Mouse (Mus musculus) kidney, embryonic 16.5 days (tissue): ENCODE measurements around the gene Treml1. TPM values are rescaled to one million over a fixed set of nuclear protein-coding genes. Genes with fewer than 3 reads are reported as not detected.
A peak's percentile ranks its signal among the peaks of the same experiment; 100 is the strongest.

Source experiments
- ATAC-seq: fragments of 200-750 bp; cut with Nextera tagmentation; 2 replicates; pipeline ENCODE4 v1.8.0; 2017; ENCODE audit warnings: moderate TSS enrichment; ENCODE audit not compliant: low FRiP score, low TSS enrichment
- H3K27ac ChIP-seq: fragments of 300-500 bp; sonication (generic); 2 replicates; pipeline ENCODE4 v1.5.1; 2014; ENCODE audit warnings: low read length
- H3K27me3 ChIP-seq: fragments of 300-500 bp; sonication (generic); 2 replicates; pipeline ENCODE4 v1.6.1; 2014; ENCODE audit warnings: low read length, control low read depth, mixed read lengths; ENCODE audit not compliant: insufficient read depth
- H3K36me3 ChIP-seq: fragments of 300-500 bp; sonication (generic); 2 replicates; pipeline ENCODE4 v1.6.1; 2014; ENCODE audit warnings: low read length, control low read depth, mixed read lengths; ENCODE audit not compliant: insufficient read depth
- H3K4me1 ChIP-seq: fragments of 300-500 bp; sonication (generic); 2 replicates; pipeline ENCODE4 v1.6.1; 2014; ENCODE audit warnings: low read length, control low read depth, mixed read lengths; ENCODE audit not compliant: insufficient read depth
- H3K4me2 ChIP-seq: fragments of 300-500 bp; sonication (generic); replicated peaks from 2 replicates; pipeline ENCODE4 v1.6.1; 2014; ENCODE audit warnings: low read depth, low read length
- H3K4me3 ChIP-seq: fragments of 300-500 bp; sonication (generic); 2 replicates; pipeline ENCODE4 v1.5.1; 2014; ENCODE audit warnings: mild to moderate bottlenecking, low read length
- H3K9ac ChIP-seq: fragments of 300-500 bp; sonication (generic); replicated peaks from 2 replicates; pipeline ENCODE4 v1.6.1; 2014; ENCODE audit warnings: low read length
- H3K9me3 ChIP-seq: fragments of 300-500 bp; sonication (generic); 2 replicates; pipeline ENCODE4 v1.6.1; 2016; ENCODE audit warnings: low read length, control low read depth
- WGBS: fragments of 180-500 bp; shearing (Covaris S2); extraction: QIAGEN DNeasy Blood & Tissue Kit; methylation state at CpG from one replicate; pipeline ENCODE4 v1.1.7; 2014; 5-methylcytosine and 5-hydroxymethylcytosine counted together
- polyA plus RNA-seq: library from polyadenylated mRNA; unstranded; fragments of >200 nt; fragmentation: Nextera tagmentation; extraction: Ambion mirVana; gene quantifications from 2 replicates; pipeline ENCODE4 v1.2.1, GENCODE M21; 2015

The Treml1 gene
- polyA plus RNA-seq, 1 experiment from 2014 or later, result 0.59 TPM

- Histone ChIP-seq H3K36me3 (peaks cover 21% of the 10 kb centered on the region), H3K4me3 (no peak overlapping the region), H3K27me3 (no peaks in the 10 kb centered on the region), H3K9ac (no peak overlapping the region), H3K4me1 (peaks cover 8% of the 10 kb centered on the region), H3K4me2 (no peak overlapping the region), H3K27ac (no peak overlapping the region), H3K9me3 (no peaks in the 10 kb centered on the region)
- no peak for ATAC-seq
- WGBS, result 87% methylated on average over 3 of the region's 3 CpGs
Observed at GRCm38 (mm10) chr17:48402751-48403150, 43.0 kb downstream of the Treml1 start.

- no peak overlapping the region for H3K4me3 ChIP-seq
- H3K27ac ChIP-seq, result no peak overlapping the region
- no peak for ATAC-seq
- H3K9ac ChIP-seq, result no peak overlapping the region
- H3K4me1 ChIP-seq, result peaks cover 12% of the 10 kb centered on the region
- H3K27me3 ChIP-seq, result no peaks in the 10 kb centered on the region
- H3K9me3 ChIP-seq, result no peaks in the 10 kb centered on the region
- WGBS, result 81% methylated on average over 2 of the region's 2 CpGs
- peaks cover 15% of the 10 kb centered on the region for H3K36me3 ChIP-seq
- H3K4me2 ChIP-seq, result no peak overlapping the region
Observed at GRCm38 (mm10) chr17:48403848-48404247, 44.1 kb downstream of the Treml1 start.

- ATAC-seq, result no peak
Observed at GRCm38 (mm10) chr17:48404706-48405105, 45.0 kb downstream of the Treml1 start.

GRCm38 (mm10) chr17:48407154-48407553, 47.4 kb downstream of the Treml1 start:
- H3K4me3 ChIP-seq, result no peak overlapping the region
- H3K9me3 ChIP-seq, result no peaks in the 10 kb centered on the region
- no peak for ATAC-seq
- peak overlapping the region; percentile 100; the same call in 1 of the 2 replicates for H3K9ac ChIP-seq
- 87% methylated on average over 4 of the region's 4 CpGs for WGBS
- H3K4me1 ChIP-seq, result peaks cover 24% of the 10 kb centered on the region
- H3K27ac ChIP-seq, result no peak overlapping the region
- peaks cover 4% of the 10 kb centered on the region for H3K36me3 ChIP-seq
- H3K27me3 ChIP-seq, result no peaks in the 10 kb centered on the region
- peak overlapping the region; percentile 79; the same call in 1 of the 2 replicates for H3K4me2 ChIP-seq

More at GRCm38 (mm10) chr17:48404706-48405105, 45.0 kb downstream of the Treml1 start:
- no peak overlapping the region for H3K4me3 ChIP-seq
- no peak overlapping the region for H3K4me2 ChIP-seq
- no peaks in the 10 kb centered on the region for H3K9me3 ChIP-seq
- H3K27me3 ChIP-seq, result no peaks in the 10 kb centered on the region
- 85% methylated on average over 1 of the region's 1 CpGs for WGBS
- no peak overlapping the region for H3K27ac ChIP-seq
- H3K9ac ChIP-seq, result no peak overlapping the region
- H3K36me3 ChIP-seq, result peaks cover 7% of the 10 kb centered on the region
- peaks cover 12% of the 10 kb centered on the region for H3K4me1 ChIP-seq

GRCm38 (mm10) chr17:48407910-48408525, 48.3 kb downstream of the Treml1 start:
- peak overlapping the region; percentile 79 for H3K4me2 ChIP-seq
- no peaks in the 10 kb centered on the region for H3K27me3 ChIP-seq
- ATAC-seq, result no peak
- WGBS, result 7% methylated on average over 8 of the region's 8 CpGs
- H3K9ac ChIP-seq, result peak overlapping the region; percentile 100
- peak overlapping the region; percentile 94 for H3K4me3 ChIP-seq
- peak overlapping the region; percentile 100 for H3K27ac ChIP-seq
- peaks cover 11% of the 10 kb centered on the region; the same call in 1 of the 2 replicates for H3K36me3 ChIP-seq
- H3K9me3 ChIP-seq, result no peaks in the 10 kb centered on the region
- H3K4me1 ChIP-seq, result peaks cover 25% of the 10 kb centered on the region

- Histone ChIP-seq H3K9ac (peak overlapping the region; percentile 100), H3K4me3 (peak overlapping the region; percentile 94)
- under 1% methylated on average over 44 of the region's 47 CpGs for WGBS
Observed at GRCm38 (mm10) chr17:48408526-48409291, 49.0 kb downstream of the Treml1 start.

GRCm38 (mm10) chr17:48409380-48410298, 49.9 kb downstream of the Treml1 start, which contains the start of the genes Nfya and Oard1:
Gene Nfya, minus strand, starts transcription at chr17:48409906.
Gene Oard1, plus strand, starts transcription at chr17:48410014.
- peak within 1 kb of the TSS; percentile 100 for H3K9ac ChIP-seq
- H3K9me3 ChIP-seq, result no peaks in the 10 kb centered on the region
- peak within 1 kb of the TSS; percentile 100 for H3K27ac ChIP-seq
- peaks cover 25% of the 10 kb centered on the region for H3K4me1 ChIP-seq
- under 1% methylated on average over 84 of the region's 84 CpGs for WGBS
- H3K36me3 ChIP-seq, result peaks cover 17% of the 10 kb centered on the region; the same call in 1 of the 2 replicates
- H3K27me3 ChIP-seq, result no peaks in the 10 kb centered on the region
- peak within 1 kb of the TSS; percentile 94 for H3K4me3 ChIP-seq
- H3K4me2 ChIP-seq, result peak within 1 kb of the TSS; percentile 79
- ATAC-seq, result peak; percentile 98

More at GRCm38 (mm10) chr17:48408526-48409291, 49.0 kb downstream of the Treml1 start:
- H3K27ac ChIP-seq, result peak overlapping the region; percentile 100
- H3K27me3 ChIP-seq, result no peaks in the 10 kb centered on the region
- peaks cover 25% of the 10 kb centered on the region for H3K4me1 ChIP-seq
- H3K36me3 ChIP-seq, result peaks cover 14% of the 10 kb centered on the region; the same call in 1 of the 2 replicates
- ATAC-seq, result peak; percentile 36
- peak overlapping the region; percentile 79 for H3K4me2 ChIP-seq
- no peaks in the 10 kb centered on the region for H3K9me3 ChIP-seq

- Histone ChIP-seq H3K9me3 (no peaks in the 10 kb centered on the region), H3K36me3 (peaks cover 24% of the 10 kb centered on the region), H3K4me2 (peak overlapping the region; percentile 73), H3K4me1 (peaks cover 25% of the 10 kb centered on the region), H3K4me3 (peak overlapping the region; percentile 94), H3K9ac (peak overlapping the region; percentile 92), H3K27me3 (no peaks in the 10 kb centered on the region), H3K27ac (peak overlapping the region; percentile 100)
- whole genome bisulfite sequencing, result under 1% methylated on average over 13 of the region's 13 CpGs
- peak; percentile 9 for ATAC-seq
Observed at GRCm38 (mm10) chr17:48410299-48410785, 50.6 kb downstream of the Treml1 start.

GRCm38 (mm10) chr17:48411241-48411640, 51.5 kb downstream of the Treml1 start:
- no peak for ATAC-seq
- Histone ChIP-seq H3K9me3 (no peaks in the 10 kb centered on the region), H3K4me1 (peaks cover 25% of the 10 kb centered on the region), H3K4me2 (peak overlapping the region; percentile 73), H3K4me3 (peak overlapping the region; percentile 94), H3K27me3 (no peaks in the 10 kb centered on the region), H3K9ac (peak overlapping the region; percentile 92), H3K27ac (peak overlapping the region; percentile 100), H3K36me3 (peaks cover 32% of the 10 kb centered on the region)
- WGBS, result 33% methylated on average over 8 of the region's 8 CpGs
